ENCODE assay signal across 7 mouse cellular contexts in genomic region chr17:8507654-8508053, GRCm38 (mm10). TPM values are rescaled to one million over a fixed set of nuclear protein-coding genes. Genes with fewer than 3 reads are reported as not detected.
DNase-seq lines count a peak whose midpoint lies in the region; ATAC-seq lines count a peak whose summit lies in the region.

No protein-coding gene starts in this region.

- peak overlapping the region; percentile 53 for H3K4me2 ChIP-seq in kidney, embryonic 15.5 days
- peak overlapping the region; percentile 58 for H3K4me2 ChIP-seq in embryonic facial prominence, embryonic 14.5 days (ENCODE audit: low read depth, low read length)
- peak overlapping the region; percentile 56 for H3K4me2 ChIP-seq in hindbrain, embryonic 15.5 days
- H3K4me2 ChIP-seq in neural tube, embryonic 13.5 days = peak overlapping the region; percentile 47

- ATAC-seq in kidney, embryonic 15.5 days (replicated peaks; ENCODE audit: low FRiP score) = no peak
- no peak for ATAC-seq in embryonic facial prominence, embryonic 14.5 days (ENCODE audit: low read depth)
- no peak for ATAC-seq in hindbrain, embryonic 15.5 days (ENCODE audit: low FRiP score, low read depth)
- no peak; the same call in 1 of the 2 replicates for ATAC-seq in neural tube, embryonic 13.5 days (ENCODE audit: low read depth)

- H3K9me3 ChIP-seq in kidney, embryonic 15.5 days (replicated peaks) = no peaks in the 10 kb centered on the region
- H3K9me3 ChIP-seq in embryonic facial prominence, embryonic 14.5 days (ENCODE audit: control insufficient read depth, low read length) = no peaks in the 10 kb centered on the region
- H3K9me3 ChIP-seq in hindbrain, embryonic 15.5 days = no peaks in the 10 kb centered on the region
- no peaks in the 10 kb centered on the region for H3K9me3 ChIP-seq in neural tube, embryonic 13.5 days

- DNase-seq in kidney, adult 11 months = no peak
- DNase-seq in embryonic facial prominence, embryonic 14.5 days (ENCODE audit: low spot score) = no peak
- DNase-seq in ovary, adult 18-20 months (ENCODE audit: low spot score) = no peak
- DNase-seq in left cerebral cortex, adult 9 months (ENCODE audit: low spot score in 2 of 2) = no peak

- peaks cover 38% of the 10 kb centered on the region for H3K4me1 ChIP-seq in kidney, embryonic 15.5 days
- H3K4me1 ChIP-seq in embryonic facial prominence, embryonic 14.5 days (ENCODE audit: control insufficient read depth, insufficient read depth, low read length) = peaks cover 27% of the 10 kb centered on the region
- H3K4me1 ChIP-seq in hindbrain, embryonic 15.5 days (replicated peaks) = peaks cover 41% of the 10 kb centered on the region
- H3K4me1 ChIP-seq in neural tube, embryonic 13.5 days (replicated peaks) = peaks cover 38% of the 10 kb centered on the region

- 1% methylated on average over 3 of the region's 3 CpGs for WGBS in kidney, embryonic 15.5 days
- WGBS in embryonic facial prominence, embryonic 14.5 days = 0% methylated on average over 3 of the region's 3 CpGs
- WGBS in hindbrain, embryonic 15.5 days = 4% methylated on average over 3 of the region's 3 CpGs
- WGBS in neural tube, embryonic 13.5 days = 0% methylated on average over 3 of the region's 3 CpGs

- no peak overlapping the region for H3K4me3 ChIP-seq in kidney, embryonic 15.5 days (replicated peaks)
- peak overlapping the region; percentile 28; the same call in 1 of the 2 replicates for H3K4me3 ChIP-seq in embryonic facial prominence, embryonic 14.5 days (ENCODE audit: low read depth, low read length)
- peak overlapping the region; percentile 33; the same call in 1 of the 2 replicates for H3K4me3 ChIP-seq in hindbrain, embryonic 15.5 days
- 0 out of 2 replicates have a peak overlapping the region, but pooled peaks have one; percentile 24 for H3K4me3 ChIP-seq in neural tube, embryonic 13.5 days

- peaks cover 42% of the 10 kb centered on the region for H3K27me3 ChIP-seq in kidney, embryonic 15.5 days
- H3K27me3 ChIP-seq in embryonic facial prominence, embryonic 14.5 days (replicated peaks; ENCODE audit: control insufficient read depth, insufficient read depth, low read length) = no peaks in the 10 kb centered on the region
- H3K27me3 ChIP-seq in hindbrain, embryonic 15.5 days = 0 out of 2 replicates have a peak, but pooled peaks cover 1% of the 10 kb centered on the region
- H3K27me3 ChIP-seq in neural tube, embryonic 13.5 days = peaks cover 54% of the 10 kb centered on the region

- H3K9ac ChIP-seq in kidney, embryonic 15.5 days = no peak overlapping the region
- peak overlapping the region; percentile 50; the same call in 1 of the 2 replicates for H3K9ac ChIP-seq in embryonic facial prominence, embryonic 14.5 days (ENCODE audit: low read depth, low read length)
- 0 out of 2 replicates have a peak overlapping the region, but pooled peaks have one; percentile 34 for H3K9ac ChIP-seq in hindbrain, embryonic 15.5 days
- H3K9ac ChIP-seq in neural tube, embryonic 13.5 days = no peak overlapping the region

- no peak overlapping the region for H3K27ac ChIP-seq in kidney, embryonic 15.5 days
- 0 out of 2 replicates have a peak overlapping the region, but pooled peaks have one; percentile 30 for H3K27ac ChIP-seq in embryonic facial prominence, embryonic 14.5 days (replicated peaks; ENCODE audit: low read depth, low read length)
- H3K27ac ChIP-seq in hindbrain, embryonic 15.5 days (replicated peaks) = peak overlapping the region; percentile 52
- H3K27ac ChIP-seq in neural tube, embryonic 13.5 days (replicated peaks) = peak overlapping the region; percentile 38; the same call in 1 of the 2 replicates

- H3K36me3 ChIP-seq in kidney, embryonic 15.5 days = no peaks in the 10 kb centered on the region
- no peaks in the 10 kb centered on the region for H3K36me3 ChIP-seq in embryonic facial prominence, embryonic 14.5 days (ENCODE audit: control insufficient read depth, insufficient read depth, low read length)
- no peaks in the 10 kb centered on the region for H3K36me3 ChIP-seq in hindbrain, embryonic 15.5 days
- no peaks in the 10 kb centered on the region for H3K36me3 ChIP-seq in neural tube, embryonic 13.5 days

RNA-seq across cellular contexts. Expression of gene Pde10a, which starts 17.5 kb away (rescaled TPM):
- polyA plus RNA-seq in kidney, embryonic 15.5 days (2015; fragmentation: Nextera tagmentation; extraction: Ambion mirVana) = 2.2 and 2.3 TPM in 2 replicates
- polyA plus RNA-seq in embryonic facial prominence, embryonic 14.5 days (2014; fragmentation: Nextera tagmentation; extraction: Ambion mirVana) = 2.3 and 3.5 TPM in 2 replicates
- polyA plus RNA-seq in hindbrain, embryonic 15.5 days (2015; fragmentation: Nextera tagmentation; extraction: Ambion mirVana) = 12.8 and 13.0 TPM in 2 replicates
- 10.7 and 13.3 TPM in 2 replicates for polyA plus RNA-seq in neural tube, embryonic 13.5 days (2015; fragmentation: Nextera tagmentation; extraction: Ambion mirVana)

RNA-seq across cellular contexts. Expression of gene Gm17087, which starts 59.1 kb away (rescaled TPM):
- polyA plus RNA-seq in kidney, embryonic 15.5 days (2015; fragmentation: Nextera tagmentation; extraction: Ambion mirVana) = not detected in 2 replicates
- not detected in 2 replicates for polyA plus RNA-seq in embryonic facial prominence, embryonic 14.5 days (2014; fragmentation: Nextera tagmentation; extraction: Ambion mirVana)
- not detected in 2 replicates for polyA plus RNA-seq in hindbrain, embryonic 15.5 days (2015; fragmentation: Nextera tagmentation; extraction: Ambion mirVana)
- polyA plus RNA-seq in neural tube, embryonic 13.5 days (2015; fragmentation: Nextera tagmentation; extraction: Ambion mirVana) = not detected in 2 replicates

Comparison
In these comparisons a context has a peak if more than half of its experiments do, and no peak if none do; other contexts are left out.
1. H3K9ac ChIP-seq: peak in embryonic facial prominence, embryonic 14.5 days (single experiment) and hindbrain, embryonic 15.5 days (single experiment); none in kidney, embryonic 15.5 days (single experiment) and neural tube, embryonic 13.5 days (single experiment).
2. Peak in every context shown above with its lines, with median percentiles within 50 percentile points of each other: H3K4me2 ChIP-seq.